Mouse (Mus musculus) C3H10T1/2 (cell line): Measurements from ENCODE around the gene Lsm4. TPM values are rescaled to one million over a fixed set of nuclear protein-coding genes. Genes with fewer than 3 reads are reported as not detected.

Experiments
- polyA plus RNA-seq, 2 experiments: library from polyadenylated mRNA; unstranded; fragments of >200 nt; fragmentation: generic; extraction: Trizol; gene quantifications; one replicate each; pipeline ENCODE4 v1.2.1; 2012; ENCODE audit warnings: missing spikeins in 2 of 2

Gene Lsm4
- 100 to 1,000 TPM; 194 to 446 TPM for polyA plus RNA-seq

GRCm38 (mm10) chr8:70673079-70673856 is at the start of gene Lsm4:
TSS of gene Lsm4 (plus strand) at chr8:70673248.

DNA sequence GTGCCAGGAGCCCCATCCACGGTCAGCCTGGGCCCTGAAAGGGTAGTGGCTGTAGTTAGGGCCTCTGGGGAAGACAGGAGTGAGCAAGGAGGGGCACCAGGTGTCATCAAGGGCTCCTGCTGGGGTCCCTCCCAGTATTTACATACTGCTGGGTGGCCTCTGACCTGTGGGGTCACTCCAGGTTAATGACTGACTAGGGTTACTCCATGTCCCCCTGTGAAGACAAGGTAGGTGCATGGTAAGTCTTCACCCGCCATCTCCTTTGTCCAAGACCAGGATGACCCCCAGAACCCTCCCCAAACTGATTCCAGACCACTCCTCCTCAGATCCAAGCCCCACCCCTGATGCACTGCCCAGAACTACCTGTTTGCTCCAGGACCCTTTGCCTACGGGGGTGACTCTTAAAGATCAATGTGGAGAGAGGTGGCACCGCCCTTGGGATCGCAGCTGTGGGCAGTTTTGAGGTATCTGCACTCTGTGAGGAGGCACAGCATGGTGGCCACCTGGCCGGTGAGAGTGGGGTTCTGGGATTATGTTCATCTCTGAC is 40.6 kb upstream of the Lsm4 start, which contains the start of gene Gdf15:
Gdf15 (minus strand) TSS at position 111 of the 547 bp plus-strand sequence.

GRCm38 (mm10) chr8:70660273-70660725 is 12.7 kb upstream of the Lsm4 start, which contains the start of gene Pgpep1:
TSS of gene Pgpep1 (minus strand) at chr8:70660388.

DNA sequence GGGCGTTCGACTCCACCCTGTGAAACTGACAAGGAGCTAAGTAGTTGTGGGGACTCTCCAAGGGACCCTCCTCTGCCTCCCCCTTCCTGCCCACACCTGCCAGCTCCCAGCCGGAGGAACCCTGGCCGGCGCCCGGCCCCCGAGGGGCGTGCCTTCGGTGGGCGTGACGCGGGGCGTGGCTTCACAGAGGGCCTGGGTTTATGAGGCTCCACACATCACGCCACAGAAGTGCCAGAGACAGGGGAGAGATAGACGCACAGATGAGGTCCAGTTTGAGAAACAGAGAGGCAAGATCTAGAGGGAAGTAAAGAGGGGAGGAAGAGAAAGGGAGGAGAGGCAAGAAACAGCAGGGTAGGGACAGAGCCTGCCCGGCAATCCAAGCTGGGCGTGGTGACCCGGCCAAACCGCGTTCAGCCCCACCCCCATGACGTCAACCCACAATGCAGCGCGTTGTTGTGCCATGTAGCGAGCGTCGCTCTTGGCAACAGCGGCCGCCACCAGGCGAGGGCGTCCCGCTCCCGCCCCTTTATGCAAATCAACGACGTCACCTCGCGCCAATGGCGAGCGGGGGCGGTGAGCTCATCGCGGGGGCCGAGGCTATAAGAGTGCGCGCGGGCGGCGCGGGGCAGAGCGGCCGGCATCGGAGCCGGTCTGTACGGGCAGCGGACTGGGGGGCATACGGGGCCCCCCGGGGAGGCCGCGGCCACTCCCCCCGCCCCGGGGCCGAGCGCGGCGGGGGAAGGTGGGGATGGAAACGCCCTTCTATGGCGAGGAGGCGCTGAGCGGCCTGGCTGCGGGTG is 25.5 kb downstream of the Lsm4 start, which contains the start of gene Jund:
Jund (plus strand) TSS at position 640 of the 800 bp plus-strand sequence.

GRCm38 (mm10) chr8:70703287-70703686 is 30.2 kb downstream of the Lsm4 start, which contains the start of gene Iqcn:
TSS of gene Iqcn (plus strand) at chr8:70703457.

DNA sequence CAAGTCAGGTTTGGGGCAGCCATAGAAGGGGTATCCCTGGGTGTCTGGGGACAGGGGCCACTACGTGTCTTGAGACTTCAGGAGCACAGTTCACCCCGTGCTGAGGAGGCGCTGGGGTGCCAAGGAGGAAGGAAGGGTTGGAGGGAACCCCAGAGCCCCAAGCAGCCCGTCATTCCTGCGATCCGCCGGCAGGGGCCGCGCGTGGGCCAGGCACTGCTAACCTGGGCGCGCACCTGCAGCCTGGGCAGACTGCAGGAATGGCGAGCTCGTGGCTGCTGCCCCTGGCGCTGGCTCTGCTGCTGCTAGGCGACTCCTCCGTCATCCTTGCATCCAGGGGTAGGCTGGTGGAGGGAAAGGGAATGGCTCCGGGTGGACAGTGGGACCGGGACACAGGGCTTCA is 45.2 kb downstream of the Lsm4 start, which contains the start of gene Gm3336:
Gm3336 (plus strand) TSS at position 247 of the 400 bp plus-strand sequence.

DNA sequence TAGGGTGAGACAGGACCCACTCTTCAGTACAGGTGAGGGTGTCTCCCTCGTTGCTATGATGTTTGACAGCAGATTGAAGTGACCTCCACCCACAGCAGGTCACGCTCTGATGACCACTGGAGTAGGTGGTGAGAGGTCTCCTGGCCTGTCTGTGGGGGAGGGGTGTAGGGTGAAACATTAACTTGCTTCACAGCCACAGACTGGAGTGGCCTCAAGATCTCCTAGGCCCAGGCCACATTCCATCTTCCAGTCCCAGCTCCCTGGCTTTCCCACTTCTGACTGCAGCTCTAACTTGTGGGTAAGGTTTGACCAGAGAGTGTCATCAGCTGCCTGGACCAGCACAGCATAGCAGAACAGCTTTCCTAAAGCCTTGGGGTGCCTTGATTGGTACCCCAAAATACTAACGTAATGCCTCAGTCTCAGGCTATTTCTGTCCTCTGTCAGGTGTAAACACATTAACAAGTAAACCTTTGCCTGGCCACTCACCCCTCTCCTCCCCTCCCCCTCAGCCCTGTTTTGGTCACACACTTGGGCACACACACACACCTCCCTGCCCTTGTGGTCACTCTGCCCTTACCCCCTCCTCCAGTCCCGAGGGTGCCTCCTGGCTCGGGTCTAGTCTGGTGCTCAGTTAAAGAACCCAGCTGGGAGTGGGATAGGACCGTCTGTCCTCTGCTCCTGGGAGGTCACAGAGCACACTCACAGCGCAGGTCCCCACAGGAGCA is 50.6 kb downstream of the Lsm4 start, which contains the start of gene Pde4c:
Pde4c (plus strand) TSS at position 235 of the 725 bp plus-strand sequence.

Other genes with a start within 250 kb of the Lsm4 start
- 10 to 100 TPM in 1 of 2 experiments, 1 to 10 TPM in 1; 5.7 to 21.4 TPM for gene Crtc1, start 233.7 kb upstream of the Lsm4 start, polyA plus RNA-seq
- gene Klhl26, start 196.3 kb upstream of the Lsm4 start, polyA plus RNA-seq, result 10 to 100 TPM; 14.5 to 39.8 TPM
- under 1 TPM; 0.13 to 0.68 TPM for gene Tmem59l, start 185.9 kb upstream of the Lsm4 start, polyA plus RNA-seq
- gene Crlf1, start 180.1 kb upstream of the Lsm4 start, polyA plus RNA-seq, result 100 to 1,000 TPM; 255 to 582 TPM
- 100 to 1,000 TPM; 419 to 692 TPM for gene Rex1bd, start 166.5 kb upstream of the Lsm4 start, polyA plus RNA-seq
- gene Uba52, start 162.4 kb upstream of the Lsm4 start, polyA plus RNA-seq, result 1,000 to 10,000 TPM; 2,018 to 3,199 TPM
- gene Fkbp8, start 145.5 kb upstream of the Lsm4 start, polyA plus RNA-seq, result 100 to 1,000 TPM; 339 to 400 TPM
- gene Kxd1, start 145.3 kb upstream of the Lsm4 start, polyA plus RNA-seq, result 10 to 100 TPM; 49.2 to 79.4 TPM
- 10 to 100 TPM in 1 of 2 experiments, 1 to 10 TPM in 1; 7.9 to 19.2 TPM for gene Ell, start 133.8 kb upstream of the Lsm4 start, polyA plus RNA-seq
- 1 to 10 TPM in 1 of 2 experiments, under 1 TPM in 1; 0.20 to 2.1 TPM for gene Isyna1, start 78.9 kb upstream of the Lsm4 start, polyA plus RNA-seq
- gene Ssbp4, start 64.4 kb upstream of the Lsm4 start, polyA plus RNA-seq, result 100 to 1,000 TPM; 218 to 229 TPM
- gene Lrrc25, start 57.1 kb upstream of the Lsm4 start, polyA plus RNA-seq, result not detected
- gene Gdf15, start 40.8 kb upstream of the Lsm4 start, polyA plus RNA-seq, result under 1 TPM; 0.27 to 0.47 TPM
- 10 to 100 TPM; 20.7 to 45.2 TPM for gene Pgpep1, start 12.9 kb upstream of the Lsm4 start, polyA plus RNA-seq
- gene Jund, start 25.7 kb downstream of the Lsm4 start, polyA plus RNA-seq, result 100 to 1,000 TPM in 1 of 2 experiments, 10 to 100 TPM in 1; 87.4 to 175 TPM
- gene Iqcn, start 30.2 kb downstream of the Lsm4 start, polyA plus RNA-seq, result under 1 TPM; under 0.01 to 0.04 TPM
- under 1 TPM; 0.04 to 0.15 TPM for gene Gm3336, start 45.3 kb downstream of the Lsm4 start, polyA plus RNA-seq
- under 1 TPM; 0.01 to 0.04 TPM for gene Pde4c, start 50.5 kb downstream of the Lsm4 start, polyA plus RNA-seq
- 10 to 100 TPM in 1 of 2 experiments, 1 to 10 TPM in 1; 7.4 to 25.3 TPM for gene Rab3a, start 81.4 kb downstream of the Lsm4 start, polyA plus RNA-seq
- 100 to 1,000 TPM in 1 of 2 experiments, 10 to 100 TPM in 1; 80.0 to 154 TPM for gene Mpv17l2, start 87.7 kb downstream of the Lsm4 start, polyA plus RNA-seq
- gene Pik3r2, start 103.5 kb downstream of the Lsm4 start, polyA plus RNA-seq, result 100 to 1,000 TPM in 1 of 2 experiments, 10 to 100 TPM in 1; 43.0 to 149 TPM
- gene Mast3, start 131.8 kb downstream of the Lsm4 start, polyA plus RNA-seq, result 10 to 100 TPM in 1 of 2 experiments, 1 to 10 TPM in 1; 10.0 to 26.6 TPM
- under 1 TPM; 0.30 to 0.48 TPM for gene Il12rb1, start 135.2 kb downstream of the Lsm4 start, polyA plus RNA-seq
- 10 to 100 TPM in 1 of 2 experiments, 1 to 10 TPM in 1; 1.1 to 13.3 TPM for gene Arrdc2, start 166.5 kb downstream of the Lsm4 start, polyA plus RNA-seq
- 1 to 10 TPM; 1.0 to 8.4 TPM for gene Kcnn1, start 190.0 kb downstream of the Lsm4 start, polyA plus RNA-seq
- gene Ccdc124, start 200.7 kb downstream of the Lsm4 start, polyA plus RNA-seq, result 100 to 1,000 TPM in 1 of 2 experiments, 10 to 100 TPM in 1; 80.3 to 212 TPM
- under 1 TPM; 0.06 to 0.31 TPM for gene Slc5a5, start 219.5 kb downstream of the Lsm4 start, polyA plus RNA-seq
- gene Rpl18a, start 224.2 kb downstream of the Lsm4 start, polyA plus RNA-seq, result over 10,000 TPM in 1 of 2 experiments, 1,000 to 10,000 TPM in 1; 6,240 to 13,562 TPM
- 10 to 100 TPM; 34.0 to 47.7 TPM for gene Map1s, start 232.7 kb downstream of the Lsm4 start, polyA plus RNA-seq